7 mouse cellular contexts compared by ENCODE assay signal in the genomic region with DNA sequence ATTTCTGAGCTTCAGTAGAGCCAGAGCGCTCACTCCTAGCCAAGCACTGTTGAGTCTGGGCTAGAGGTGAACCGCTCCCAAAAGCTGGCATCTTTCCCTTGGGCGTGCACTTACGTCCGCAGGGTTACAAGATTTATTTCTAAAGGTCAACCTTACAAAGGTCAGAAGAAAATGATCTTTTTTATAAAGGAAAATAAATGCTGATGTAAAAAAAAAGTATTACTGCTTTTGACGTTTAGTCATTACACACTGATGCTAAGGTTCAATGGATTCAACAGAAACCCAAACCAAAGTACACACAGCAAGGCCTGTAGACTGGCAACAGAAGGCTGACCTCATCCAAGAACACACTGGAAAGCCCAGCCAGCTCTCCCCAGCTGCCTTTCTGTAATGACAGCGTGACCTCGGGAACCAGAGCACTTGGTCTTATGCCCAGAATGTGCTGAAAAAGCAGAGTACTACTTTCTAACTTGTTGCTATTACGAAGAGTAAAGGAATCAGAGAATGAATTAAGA. TPM values are rescaled to one million over a fixed set of nuclear protein-coding genes. Genes with fewer than 3 reads are reported as not detected.
DNase-seq lines count a peak whose midpoint lies in the region; ATAC-seq and TF ChIP-seq lines count a peak whose summit lies in the region.

No protein-coding gene starts in this region.

- WGBS in heart, postnatal 0 days, result 27% methylated on average over 9 of the region's 9 CpGs
- 9% methylated on average over 9 of the region's 9 CpGs for WGBS in large intestine, adult 2 months
- WGBS in neural tube, embryonic 14.5 days, result 64% methylated on average over 9 of the region's 9 CpGs

- no peaks in the 10 kb centered on the region for H3K9me3 ChIP-seq in heart, postnatal 0 days (replicated peaks; ENCODE audit: control insufficient read depth, low read length)
- no peaks in the 10 kb centered on the region for H3K9me3 ChIP-seq in neural tube, embryonic 14.5 days (ENCODE audit: control insufficient read depth, low read length)

- ATAC-seq in heart, postnatal 0 days (ENCODE audit: insufficient read depth, low read depth), result peak; percentile 98
- peak; percentile 82; the same call in 1 of the 2 replicates for ATAC-seq in neural tube, embryonic 14.5 days (ENCODE audit: low read depth)

- peaks cover 13% of the 10 kb centered on the region for H3K4me1 ChIP-seq in heart, postnatal 0 days (ENCODE audit: control insufficient read depth, insufficient read depth)
- H3K4me1 ChIP-seq in neural tube, embryonic 14.5 days (ENCODE audit: control insufficient read depth, insufficient read depth, low read length), result no peaks in the 10 kb centered on the region

- no peak overlapping the region for H3K4me2 ChIP-seq in heart, postnatal 0 days (ENCODE audit: low read depth, low read length)
- no peak overlapping the region for H3K4me2 ChIP-seq in neural tube, embryonic 14.5 days (ENCODE audit: low read depth, low read length)

- H3K4me3 ChIP-seq in heart, postnatal 0 days (ENCODE audit: low read depth, low read length), result no peak overlapping the region
- H3K4me3 ChIP-seq in neural tube, embryonic 14.5 days (ENCODE audit: low read depth, low read length), result no peak overlapping the region

- H3K27me3 ChIP-seq in heart, postnatal 0 days (ENCODE audit: control insufficient read depth, insufficient read depth, low read length), result no peaks in the 10 kb centered on the region
- H3K27me3 ChIP-seq in neural tube, embryonic 14.5 days (ENCODE audit: control insufficient read depth, insufficient read depth, low read length), result no peaks in the 10 kb centered on the region

- no peak overlapping the region for H3K9ac ChIP-seq in heart, postnatal 0 days (replicated peaks; ENCODE audit: low read depth, low read length)
- H3K9ac ChIP-seq in neural tube, embryonic 14.5 days (replicated peaks; ENCODE audit: low read depth, low read length), result no peak overlapping the region

- peak overlapping the region; percentile 93 for H3K27ac ChIP-seq in heart, postnatal 0 days (ENCODE audit: low read depth)
- no peak overlapping the region for H3K27ac ChIP-seq in neural tube, embryonic 14.5 days (ENCODE audit: low read depth, low read length)

- DNase-seq in right cerebral cortex, postnatal 10 days (ENCODE audit: low spot score in 2 of 2), result peak; percentile 67 to 72
- no peak for DNase-seq in right cerebral cortex, postnatal 4 days
- peak; percentile 51 to 68 for DNase-seq in cerebellum, postnatal 10 days
- DNase-seq in heart, postnatal 0 days (ENCODE audit: low spot score), result peak; percentile 98
- peak; percentile 57 for DNase-seq in large intestine, adult 2 months (ENCODE audit: low read depth, low spot score)
- no peak for DNase-seq in right cerebral cortex, postnatal 14 days

- TF ChIP-seq CTCF in heart, postnatal 0 days (IDR thresholded peaks at IDR 0.05; ENCODE audit: low read depth), result no peak

- 0 out of 2 replicates have a peak, but pooled peaks have one; percentile 57 for TF ChIP-seq EP300 in heart, postnatal 0 days (IDR thresholded peaks at IDR 0.05; ENCODE audit: low read depth)

- peaks cover 40% of the 10 kb centered on the region for H3K36me3 ChIP-seq in heart, postnatal 0 days (replicated peaks; ENCODE audit: control insufficient read depth, insufficient read depth, low read length)
- peaks cover 12% of the 10 kb centered on the region; the same call in 1 of the 2 replicates for H3K36me3 ChIP-seq in neural tube, embryonic 14.5 days (ENCODE audit: control insufficient read depth, insufficient read depth, low read length)

RNA-seq across cellular contexts. Expression of gene Csrp2, which starts 33.4 kb away (rescaled TPM):
- 193 and 293 TPM in 2 replicates for total RNA-seq in heart, postnatal 0 days (2014; rRNA removed; ENCODE audit: low replicate concordance)
- 375 and 389 TPM in 2 replicates for polyA plus RNA-seq in heart, postnatal 0 days (2015; fragmentation: Nextera tagmentation; extraction: Ambion mirVana)
- polyA plus RNA-seq in large intestine, adult 2 months (2012; rRNA removed), result 90.5 and 109 TPM in 2 replicates
- polyA plus RNA-seq in neural tube, embryonic 14.5 days (2014; fragmentation: Nextera tagmentation; extraction: Ambion mirVana), result 137 and 169 TPM in 2 replicates

RNA-seq across cellular contexts. Expression of gene Zdhhc17, which starts 56.9 kb away (rescaled TPM):
- 26.8 and 35.5 TPM in 2 replicates for total RNA-seq in heart, postnatal 0 days (2014; rRNA removed; ENCODE audit: low replicate concordance)
- 11.5 and 14.9 TPM in 2 replicates for polyA plus RNA-seq in heart, postnatal 0 days (2015; fragmentation: Nextera tagmentation; extraction: Ambion mirVana)
- 6.3 and 12.9 TPM in 2 replicates for polyA plus RNA-seq in large intestine, adult 2 months (2012; rRNA removed)
- 74.1 and 90.4 TPM in 2 replicates for polyA plus RNA-seq in neural tube, embryonic 14.5 days (2014; fragmentation: Nextera tagmentation; extraction: Ambion mirVana)

Comparison
In these comparisons a context has a peak if more than half of its experiments do, and no peak if none do; other contexts are left out.
1. DNase-seq: peak in right cerebral cortex, postnatal 10 days (2 of 2), cerebellum, postnatal 10 days (2 of 2), heart, postnatal 0 days (single experiment) and large intestine, adult 2 months (single experiment); none in right cerebral cortex, postnatal 4 days (single experiment) and right cerebral cortex, postnatal 14 days (single experiment).